Mouse (Mus musculus): Measurements from ENCODE around the gene Asic4. TPM values are rescaled to one million over a fixed set of nuclear protein-coding genes. Genes with fewer than 3 reads are reported as not detected.

Gene Asic4
- polyA plus RNA-seq, 1 experiment from 2014 or later, result 21.6 TPM

Other genes with a start within 250 kb of the Asic4 start
- gene Glb1l, start 239.6 kb upstream of the Asic4 start, polyA plus RNA-seq (2015; fragmentation: Nextera tagmentation; extraction: Ambion mirVana), result 20.1 and 21.1 TPM in 2 replicates
- gene Stk16, start 239.6 kb upstream of the Asic4 start, polyA plus RNA-seq (2015; fragmentation: Nextera tagmentation; extraction: Ambion mirVana), result 144 and 145 TPM in 2 replicates
- gene Tuba4a, start 230.6 kb upstream of the Asic4 start, polyA plus RNA-seq (2015; fragmentation: Nextera tagmentation; extraction: Ambion mirVana), result 45.5 and 74.1 TPM in 2 replicates
- 0.26 TPM in 1 of 2 replicates, not detected in the other for gene A630095N17Rik, start 218.3 kb upstream of the Asic4 start, polyA plus RNA-seq (2015; fragmentation: Nextera tagmentation; extraction: Ambion mirVana)
- gene Dnajb2, start 214.0 kb upstream of the Asic4 start, polyA plus RNA-seq (2015; fragmentation: Nextera tagmentation; extraction: Ambion mirVana), result 86.3 and 98.0 TPM in 2 replicates
- 36.9 and 40.6 TPM in 2 replicates for gene Ptprn, start 185.9 kb upstream of the Asic4 start, polyA plus RNA-seq (2015; fragmentation: Nextera tagmentation; extraction: Ambion mirVana)
- 251 and 327 TPM in 2 replicates for gene Resp18, start 172.0 kb upstream of the Asic4 start, polyA plus RNA-seq (2015; fragmentation: Nextera tagmentation; extraction: Ambion mirVana)
- gene Dnpep, start 132.4 kb upstream of the Asic4 start, polyA plus RNA-seq (2015; fragmentation: Nextera tagmentation; extraction: Ambion mirVana), result 149 and 150 TPM in 2 replicates
- 1.7 and 10.9 TPM in 2 replicates for gene Des, start 90.1 kb upstream of the Asic4 start, polyA plus RNA-seq (2015; fragmentation: Nextera tagmentation; extraction: Ambion mirVana)
- 20.3 and 20.4 TPM in 2 replicates for gene Speg, start 75.1 kb upstream of the Asic4 start, polyA plus RNA-seq (2015; fragmentation: Nextera tagmentation; extraction: Ambion mirVana)
- 77.8 and 78.4 TPM in 2 replicates for gene Gmppa, start 14.5 kb upstream of the Asic4 start, polyA plus RNA-seq (2015; fragmentation: Nextera tagmentation; extraction: Ambion mirVana)
- 42.1 and 46.4 TPM in 2 replicates for gene Chpf, start 28.9 kb downstream of the Asic4 start, polyA plus RNA-seq (2015; fragmentation: Nextera tagmentation; extraction: Ambion mirVana)
- 50.5 and 52.5 TPM in 2 replicates for gene Tmem198, start 29.1 kb downstream of the Asic4 start, polyA plus RNA-seq (2015; fragmentation: Nextera tagmentation; extraction: Ambion mirVana)
- 25.4 and 26.1 TPM in 2 replicates for gene Obsl1, start 56.0 kb downstream of the Asic4 start, polyA plus RNA-seq (2015; fragmentation: Nextera tagmentation; extraction: Ambion mirVana)
- 17.9 and 18.7 TPM in 2 replicates for gene Inha, start 56.6 kb downstream of the Asic4 start, polyA plus RNA-seq (2015; fragmentation: Nextera tagmentation; extraction: Ambion mirVana)
- 20.4 and 23.9 TPM in 2 replicates for gene Stk11ip, start 71.1 kb downstream of the Asic4 start, polyA plus RNA-seq (2015; fragmentation: Nextera tagmentation; extraction: Ambion mirVana)
- gene Slc4a3, start 95.8 kb downstream of the Asic4 start, polyA plus RNA-seq (2015; fragmentation: Nextera tagmentation; extraction: Ambion mirVana), result 84.9 and 85.4 TPM in 2 replicates

All from hindbrain, embryonic 16.5 days (tissue).